Mouse (Mus musculus) heart, adult 11 months (tissue): Measurements from ENCODE around the gene Ctnnbip1.
"Not testable (repeated sequence)": the region's sequence is repeated elsewhere in the genome, so short reads cannot be mapped to it uniquely, and the experiment has no call there.

ENCODE experiments used
- DNase-seq: peaks from one replicate; pipeline ENCODE4 v3.0.0; 2022

Ctnnbip1 gene

DNA sequence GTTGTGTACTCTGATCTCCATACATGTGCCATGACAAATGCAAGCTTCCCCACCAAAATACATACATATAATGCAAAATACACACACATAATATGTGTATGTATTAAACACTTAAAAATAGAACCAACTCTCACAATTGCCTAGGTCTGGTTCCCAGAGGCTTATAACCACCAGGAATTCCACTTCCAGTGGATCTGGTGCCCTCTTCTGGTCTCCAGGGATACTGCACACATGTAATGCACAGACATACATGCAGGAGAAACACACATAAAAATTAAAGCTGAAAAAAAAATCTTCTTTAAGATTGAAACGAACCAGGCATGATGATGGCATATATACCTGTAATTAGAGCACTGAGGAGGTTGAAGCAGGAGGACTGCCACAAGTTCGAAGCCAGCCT lies 73.5 kb downstream of the Ctnnbip1 start:
- DNase-seq = peak; percentile 76

DNA sequence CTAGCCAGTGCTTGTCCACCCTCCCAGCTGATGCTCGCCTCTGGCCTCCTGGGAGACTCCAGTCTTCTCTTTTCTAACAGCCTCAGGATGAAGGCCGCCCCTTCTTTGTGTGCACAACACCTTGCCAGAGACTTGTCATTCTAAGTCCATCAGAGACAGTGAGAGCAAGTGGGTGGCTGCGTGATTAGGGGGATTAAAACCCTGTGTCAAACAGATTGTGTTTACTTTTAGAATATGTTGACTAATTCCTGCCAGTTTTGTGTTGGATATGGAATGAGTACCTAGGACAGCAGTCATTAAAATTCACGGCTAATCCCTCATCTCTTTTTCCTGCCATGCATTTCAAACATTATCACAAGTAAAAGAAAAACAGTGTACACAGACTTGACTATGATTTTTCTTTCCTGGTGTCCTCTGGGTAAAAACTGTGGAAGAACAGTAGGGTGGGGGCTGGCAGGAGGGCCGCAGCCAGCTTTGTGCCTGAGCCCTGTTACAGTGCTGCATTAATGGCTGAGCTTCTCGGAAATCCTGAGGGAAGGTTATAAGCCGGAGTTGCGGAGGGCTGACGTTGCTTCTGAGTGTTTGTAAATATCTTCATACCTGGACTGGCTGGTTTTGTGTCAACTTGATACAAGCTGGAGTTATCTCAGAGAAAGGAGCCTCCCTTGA lies 77.0 kb downstream of the Ctnnbip1 start:
- DNase-seq = peak; percentile 83

DNA sequence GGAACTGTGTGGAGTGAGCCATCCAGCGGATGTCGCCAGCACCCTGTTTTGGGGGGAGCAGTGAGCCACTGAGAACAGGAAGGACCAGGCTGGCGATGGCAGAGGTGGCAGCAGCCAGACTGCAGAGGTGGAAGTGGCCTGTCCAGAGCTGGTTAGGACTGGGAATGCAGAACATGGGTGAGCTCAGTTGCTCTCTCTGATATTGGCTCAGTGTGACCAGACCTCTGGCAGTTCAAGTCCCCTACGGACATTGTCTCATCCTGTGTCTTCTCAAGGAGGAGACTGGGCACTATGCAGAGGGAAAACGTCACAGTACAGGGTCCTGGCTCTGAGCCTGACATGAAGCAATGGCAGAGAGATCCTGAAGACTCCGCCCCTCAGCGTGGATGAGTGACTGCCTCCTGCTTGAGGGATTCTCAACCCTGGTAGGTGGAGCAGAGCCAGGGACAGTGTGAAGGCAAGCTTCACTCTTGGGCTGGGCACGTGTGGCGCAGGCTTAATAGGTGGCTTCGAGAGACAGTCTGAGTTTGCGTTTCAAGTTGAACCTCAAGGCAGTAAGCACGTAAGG lies 79.7 kb downstream of the Ctnnbip1 start:
- peak; percentile 90 for DNase-seq

DNA sequence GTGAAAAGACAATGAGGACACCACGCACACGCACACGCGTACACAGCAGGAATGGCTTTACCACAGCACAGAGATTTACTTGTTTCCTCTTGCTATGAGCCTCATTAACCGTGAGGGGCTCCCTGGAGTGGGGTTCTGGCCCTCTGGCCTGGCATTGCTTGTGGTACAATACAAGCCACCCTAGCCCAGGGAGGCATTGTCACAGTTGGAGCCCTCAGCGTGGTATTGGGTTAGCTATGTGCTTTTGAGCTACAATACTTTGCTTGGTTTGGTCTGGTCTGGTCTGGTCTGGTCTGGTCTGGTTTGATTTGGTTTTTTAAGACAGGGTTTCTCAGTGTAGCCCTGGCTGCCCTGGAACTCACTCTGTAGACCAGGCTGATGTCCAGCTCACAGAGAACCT lies 81.5 kb downstream of the Ctnnbip1 start:
- DNase-seq = no peak

DNA sequence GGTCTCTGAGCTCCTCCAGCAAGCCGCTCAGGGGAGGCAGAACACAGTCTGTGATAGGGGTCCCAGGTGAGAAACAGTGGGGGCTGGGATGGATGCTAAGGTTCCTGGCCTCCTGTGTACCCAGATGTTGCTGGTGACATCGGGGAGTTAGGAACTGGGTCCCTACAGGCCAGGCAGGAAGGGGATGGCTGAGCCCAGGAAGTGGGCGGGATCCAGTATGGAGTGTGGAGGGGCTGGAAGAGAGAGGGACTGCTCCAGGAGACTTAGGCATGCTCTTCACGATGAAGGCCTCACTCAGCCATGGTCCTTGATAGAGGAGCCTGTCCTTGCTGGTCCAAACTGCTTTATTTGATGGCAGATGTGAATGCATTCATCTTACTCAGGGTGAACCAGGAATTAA lies 82.1 kb downstream of the Ctnnbip1 start:
- peak; percentile 88 for DNase-seq

DNA sequence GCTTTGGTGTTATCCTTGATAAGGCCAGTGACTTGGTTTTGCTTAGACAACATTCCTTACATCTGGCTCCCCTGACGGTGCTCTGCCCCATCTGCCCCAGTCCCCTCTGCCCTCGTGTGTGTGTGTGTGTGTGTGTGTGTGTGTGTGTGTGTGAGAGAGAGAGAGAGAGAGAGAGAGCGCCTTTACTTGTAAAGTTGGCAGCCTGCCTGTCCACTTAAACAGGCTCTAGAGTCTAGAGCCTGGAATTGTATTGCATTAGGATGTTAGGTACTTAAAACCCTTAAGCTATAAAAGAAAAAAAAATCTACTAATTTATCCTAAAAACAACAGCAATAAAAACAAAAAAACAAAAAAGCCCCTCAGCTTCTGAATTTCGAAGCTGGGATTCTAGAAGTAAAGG lies 83.4 kb downstream of the Ctnnbip1 start:
- DNase-seq = no peak

DNA sequence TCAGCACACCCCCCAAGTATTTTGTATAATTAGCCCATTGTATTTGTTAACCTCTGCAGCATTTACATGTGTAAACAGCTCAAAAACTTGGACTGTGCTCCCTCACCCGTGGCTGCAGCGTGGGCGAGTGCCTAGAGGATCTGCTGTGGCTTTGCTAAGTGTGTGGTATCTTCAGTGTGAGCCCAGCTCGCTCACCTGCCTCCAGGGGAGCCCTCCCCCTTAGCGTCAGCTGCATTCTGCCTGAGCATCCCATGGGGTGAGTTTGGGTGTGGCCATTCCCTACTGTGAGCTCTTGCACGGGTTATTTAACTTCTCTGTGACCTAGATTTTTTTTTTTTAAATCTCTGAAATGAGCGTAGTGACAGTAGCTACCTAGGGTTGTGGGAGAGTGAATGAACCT lies 84.2 kb downstream of the Ctnnbip1 start:
- no peak for DNase-seq

DNA sequence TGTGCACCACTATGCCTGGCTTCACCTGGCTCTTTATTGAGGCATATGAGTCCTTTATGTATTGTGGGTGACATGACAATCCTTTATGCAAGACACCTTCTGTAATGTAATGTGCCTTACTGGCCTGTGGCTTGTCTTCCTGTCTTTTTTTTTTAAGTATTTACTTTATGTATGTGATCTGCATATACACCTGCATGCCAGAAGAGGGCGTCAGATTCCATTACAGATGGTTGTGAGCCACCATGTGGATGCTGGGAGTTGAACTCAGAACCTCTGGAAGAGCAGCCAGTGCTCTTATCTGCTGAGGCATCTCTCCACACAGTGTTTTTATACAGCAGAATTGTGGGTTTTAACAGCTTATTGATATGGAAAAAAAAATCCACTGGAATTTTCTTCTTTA lies 85.8 kb downstream of the Ctnnbip1 start:
- DNase-seq = no peak

DNA sequence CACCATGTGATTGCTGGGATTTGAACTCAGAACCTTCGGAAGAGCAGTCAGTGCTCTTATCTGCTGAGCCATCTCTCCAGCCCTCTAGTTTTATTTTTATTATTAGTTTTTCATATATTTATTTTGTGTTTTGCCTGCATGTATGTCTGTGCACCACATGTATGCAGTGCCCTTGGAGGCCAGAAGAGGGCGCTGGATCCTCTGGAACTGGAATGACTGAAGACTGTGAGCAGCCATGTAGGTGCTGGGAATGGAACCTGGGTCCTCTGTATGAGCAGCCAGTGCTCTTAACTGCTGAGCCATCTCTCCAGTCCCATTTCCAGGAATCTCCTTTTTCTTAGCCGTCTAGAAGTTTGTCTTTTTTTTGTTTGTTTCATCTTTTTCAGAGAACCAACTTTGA lies 86.5 kb downstream of the Ctnnbip1 start:
- DNase-seq = no peak

DNA sequence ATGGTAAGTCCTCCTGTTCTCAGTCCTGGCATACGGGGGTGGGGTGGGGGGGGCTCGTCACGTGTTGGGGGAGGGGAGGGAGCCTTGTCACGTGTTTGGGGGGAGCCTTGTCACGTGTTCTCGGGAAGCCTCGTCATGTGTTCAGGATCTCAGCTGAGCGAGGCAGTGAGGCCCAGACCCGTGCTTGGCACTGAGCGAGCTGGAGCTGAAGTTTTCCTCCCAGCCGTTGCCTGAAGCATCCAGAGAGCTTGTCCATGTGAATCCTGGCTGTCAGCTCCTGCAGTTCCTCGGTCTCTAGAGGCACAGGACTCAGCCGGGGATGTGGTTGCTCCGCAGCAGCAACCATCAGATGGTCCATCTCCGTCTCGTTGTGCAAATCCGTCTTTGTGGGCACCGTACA lies 88.0 kb downstream of the Ctnnbip1 start:
- peak; percentile 97 for DNase-seq

DNA sequence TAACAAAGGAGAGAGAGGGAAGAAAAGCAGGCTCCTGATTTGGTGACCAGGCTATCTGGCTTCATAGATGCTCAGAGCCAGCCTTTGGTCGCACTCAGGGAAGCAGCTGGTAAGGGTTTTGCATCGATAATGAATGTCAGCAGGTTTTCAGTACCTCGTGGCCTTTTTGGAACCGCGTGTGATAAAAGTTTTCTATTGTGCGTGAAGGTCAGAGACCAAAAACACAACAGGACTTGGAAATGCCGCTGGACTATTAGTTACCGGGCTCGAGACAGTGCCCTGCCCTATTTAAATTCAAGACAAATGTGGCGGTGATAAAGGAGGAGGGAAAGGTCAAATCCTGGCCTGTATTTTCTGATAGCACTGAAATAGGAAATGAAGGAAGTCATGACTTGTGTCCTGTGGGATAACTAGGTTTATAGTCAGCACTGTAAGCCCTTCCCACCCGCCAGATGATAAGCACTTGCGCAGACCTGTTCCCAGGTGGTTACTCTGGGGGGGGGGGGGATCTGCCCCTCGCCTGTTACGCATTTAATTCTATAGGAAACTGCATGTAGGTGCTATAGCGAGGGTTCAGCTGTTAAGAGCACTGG lies 88.8 kb downstream of the Ctnnbip1 start:
- peak; percentile 84 for DNase-seq

DNA sequence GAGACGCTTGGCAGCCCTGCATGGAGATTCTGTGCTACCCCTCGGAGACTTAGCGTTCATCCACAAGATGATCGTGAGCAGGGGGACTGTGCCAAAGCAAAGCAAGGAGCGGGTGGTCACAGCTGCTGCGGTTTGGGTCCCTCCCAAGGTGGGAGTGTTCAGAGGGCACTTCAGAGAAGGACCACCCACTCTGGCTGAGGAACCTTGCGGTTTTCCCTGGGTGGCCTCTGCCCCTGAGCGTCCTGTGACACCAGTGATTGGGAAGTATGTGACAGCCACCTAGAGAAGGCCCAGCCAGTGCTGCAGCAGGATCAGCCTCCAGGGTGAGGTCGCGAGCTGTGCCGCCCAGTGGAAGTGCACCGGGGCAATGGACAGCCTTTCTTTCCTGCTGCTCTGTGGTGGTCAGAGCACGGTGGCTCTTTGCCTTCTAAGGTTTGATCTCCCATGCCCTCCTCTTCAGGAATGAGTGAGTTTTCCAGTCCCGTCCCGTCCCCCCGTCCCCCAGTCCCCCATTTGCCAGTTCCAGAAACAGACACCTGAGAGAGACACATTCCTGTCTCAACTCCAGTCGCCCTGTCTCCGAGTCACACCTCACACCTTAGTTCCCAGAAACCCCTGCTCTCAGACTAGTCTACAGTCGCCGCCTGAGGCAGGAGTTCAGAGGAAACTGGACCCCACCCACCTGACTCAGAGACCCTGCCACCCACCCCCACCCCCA lies 89.7 kb downstream of the Ctnnbip1 start:
- peak; percentile 95 for DNase-seq

DNA sequence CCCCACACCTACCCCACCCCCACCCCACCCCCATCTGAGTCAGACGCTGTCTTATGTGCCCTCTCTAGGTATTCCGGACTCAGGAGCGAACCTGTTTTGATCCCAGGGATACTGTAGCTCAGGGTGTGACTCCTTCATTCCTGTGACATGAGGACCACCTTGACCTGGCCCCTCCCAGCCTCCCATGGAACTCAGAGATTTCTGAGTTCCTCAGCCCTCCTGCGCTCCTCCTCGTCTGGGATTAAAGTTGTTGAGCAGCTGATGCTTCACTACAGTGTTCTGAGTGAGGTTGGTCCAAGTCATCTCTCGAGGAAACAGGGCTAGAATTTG lies 90.2 kb downstream of the Ctnnbip1 start:
- no peak for DNase-seq

DNA sequence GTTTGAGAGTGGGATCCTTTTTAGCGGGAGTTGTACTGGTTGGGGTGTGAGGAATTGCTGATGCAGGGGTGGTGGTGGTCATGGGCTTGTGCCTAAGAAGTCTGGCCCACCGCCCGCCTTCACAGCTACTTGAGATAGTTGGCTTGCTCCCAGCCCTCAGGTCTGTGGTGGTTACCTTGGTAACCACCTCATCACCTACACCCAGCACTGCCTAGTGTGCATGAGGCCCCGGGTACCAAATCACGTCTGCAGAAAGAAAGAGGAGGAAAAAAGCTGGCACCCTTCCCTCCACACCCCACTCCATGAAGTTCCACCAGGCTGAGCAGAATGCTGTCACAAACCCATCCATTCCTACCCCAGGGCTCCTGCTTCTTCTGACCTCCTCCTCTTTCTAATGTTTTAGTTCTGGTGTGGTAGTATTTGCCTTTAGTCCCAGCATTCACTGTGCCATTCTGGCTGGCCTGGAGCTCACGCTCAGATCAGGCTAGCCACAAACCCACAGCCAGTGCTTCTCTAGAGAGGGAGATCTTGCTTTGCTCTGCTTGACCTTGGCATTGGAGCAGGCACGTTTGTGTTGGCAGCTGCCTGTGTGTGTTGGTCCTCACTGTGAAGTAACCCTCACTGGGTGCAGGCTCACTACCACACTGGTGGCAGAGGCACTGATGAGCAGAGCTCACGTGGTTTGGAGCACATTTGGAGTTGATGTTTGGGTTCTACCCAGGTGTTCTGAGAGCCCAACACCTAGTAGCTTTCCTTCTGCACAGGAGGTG lies 91.4 kb downstream of the Ctnnbip1 start:
- peak; percentile 90 for DNase-seq

DNA sequence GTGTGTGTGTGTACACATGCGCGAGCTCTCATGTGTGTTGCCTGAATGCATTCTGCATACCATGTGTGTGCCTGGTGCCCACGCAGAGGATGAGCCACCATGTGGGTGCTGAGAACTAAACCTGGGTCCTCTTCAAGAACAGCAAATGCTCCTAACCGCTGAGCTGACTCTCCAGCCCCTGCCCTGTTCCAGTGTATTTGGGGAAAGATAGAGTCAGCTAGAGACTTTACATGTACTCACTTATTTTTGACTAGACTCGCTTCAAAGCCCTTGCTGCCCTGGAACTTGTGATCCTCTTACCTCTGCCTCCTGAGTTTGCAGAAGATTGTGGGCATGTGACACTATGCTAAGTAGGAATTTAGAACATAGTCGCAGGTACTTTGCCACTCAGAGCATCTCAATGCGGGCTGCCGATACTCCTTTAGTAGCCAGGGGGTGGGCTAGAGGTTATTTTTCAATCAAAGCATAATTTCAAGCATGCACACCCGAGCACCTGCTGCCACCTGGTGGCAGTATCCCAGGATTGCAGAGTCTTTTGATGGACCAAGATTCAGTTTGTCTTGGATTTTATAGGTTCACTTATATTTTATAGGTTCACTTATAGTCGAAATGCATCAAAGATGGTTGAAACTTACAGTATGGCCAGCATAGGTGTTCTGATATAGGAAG lies 93.5 kb downstream of the Ctnnbip1 start:
- peak; percentile 76 for DNase-seq

DNA sequence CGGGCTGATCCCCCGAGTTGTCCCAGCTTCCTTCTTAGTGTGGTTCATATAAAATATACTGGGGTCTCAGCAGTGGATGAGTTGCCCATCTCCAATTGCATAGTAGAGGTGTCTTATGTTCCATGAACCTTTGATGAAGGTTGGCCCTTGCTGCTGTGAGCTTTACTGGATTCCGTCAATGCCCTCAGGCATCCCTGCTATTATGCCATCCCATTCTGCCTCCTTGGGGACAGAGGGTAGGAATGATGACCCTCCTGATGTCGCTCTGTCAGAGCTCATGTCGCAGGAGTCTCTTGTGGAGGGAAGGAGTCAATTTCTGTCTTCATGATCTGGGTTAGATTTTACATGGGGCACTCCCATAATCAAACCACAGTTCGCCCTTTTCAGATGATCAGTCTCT lies 95.5 kb downstream of the Ctnnbip1 start:
- DNase-seq = not testable (repeated sequence)

DNA sequence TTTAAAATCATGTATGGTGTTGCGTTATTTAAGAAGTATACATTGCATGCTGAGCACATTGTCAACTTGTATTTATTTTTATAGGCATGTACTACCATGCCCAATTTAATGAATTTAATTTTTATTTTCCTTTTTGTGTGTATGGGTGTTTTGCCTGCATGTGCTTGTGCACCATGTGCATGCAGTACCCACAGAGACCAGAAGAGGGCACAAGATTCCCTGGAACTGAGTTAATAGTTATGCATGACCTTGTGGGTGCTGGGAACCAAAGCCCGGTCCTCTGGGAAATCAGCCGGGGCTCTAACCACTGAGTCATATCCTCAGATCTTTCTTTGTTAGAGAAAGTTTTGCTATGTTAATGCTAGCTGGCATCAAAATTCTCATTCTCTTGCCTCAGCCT lies 96.8 kb downstream of the Ctnnbip1 start:
- no peak for DNase-seq
